10 mouse cellular contexts compared by ENCODE assay signal in genomic region chr9:116323871-116324721, GRCm38 (mm10).
DNase-seq lines count a peak whose midpoint lies in the region; ATAC-seq lines count a peak whose summit lies in the region.
"Had no signal": no experiment of that assay in that cellular context is flagged by ENCODE, and none has a peak within 500 bp of the region (broad histone marks: within the 10 kb centered on the region; RNA-seq: fewer than 3 reads in every experiment).

No protein-coding gene starts in this region.

- H3K9me3 ChIP-seq in heart, embryonic 15.5 days (replicated peaks) = no peaks in the 10 kb centered on the region
- no peaks in the 10 kb centered on the region for H3K9me3 ChIP-seq in forebrain, embryonic 12.5 days
- H3K9me3 ChIP-seq: midbrain, embryonic 10.5 days; neural tube, embryonic 15.5 days had no signal

- 73% methylated on average over 9 of the region's 9 CpGs for WGBS in heart, embryonic 15.5 days
- 87% methylated on average over 9 of the region's 9 CpGs for WGBS in forebrain, embryonic 12.5 days

- H3K9ac ChIP-seq in heart, embryonic 15.5 days = no peak overlapping the region
- H3K9ac ChIP-seq in forebrain, embryonic 12.5 days = no peak overlapping the region
- H3K9ac ChIP-seq: neural tube, embryonic 15.5 days had no signal

- H3K27ac ChIP-seq in heart, embryonic 15.5 days = peak overlapping the region; percentile 11
- no peak overlapping the region for H3K27ac ChIP-seq in forebrain, embryonic 12.5 days
- H3K27ac ChIP-seq: midbrain, embryonic 10.5 days; neural tube, embryonic 15.5 days had no signal

- H3K4me1 ChIP-seq in heart, embryonic 15.5 days (replicated peaks) = peaks cover 21% of the 10 kb centered on the region
- no peaks in the 10 kb centered on the region for H3K4me1 ChIP-seq in forebrain, embryonic 12.5 days

- H3K36me3 ChIP-seq in heart, embryonic 15.5 days = no peaks in the 10 kb centered on the region
- H3K36me3 ChIP-seq in forebrain, embryonic 12.5 days (replicated peaks) = no peaks in the 10 kb centered on the region
- H3K36me3 ChIP-seq: midbrain, embryonic 10.5 days; neural tube, embryonic 15.5 days had no signal

- H3K27me3 ChIP-seq in heart, embryonic 15.5 days = no peaks in the 10 kb centered on the region
- H3K27me3 ChIP-seq in forebrain, embryonic 12.5 days = no peaks in the 10 kb centered on the region
- H3K27me3 ChIP-seq: neural tube, embryonic 15.5 days had no signal

- no peak overlapping the region for H3K4me3 ChIP-seq in heart, embryonic 15.5 days
- H3K4me3 ChIP-seq in forebrain, embryonic 12.5 days (replicated peaks) = no peak overlapping the region
- H3K4me3 ChIP-seq: midbrain, embryonic 10.5 days; neural tube, embryonic 15.5 days had no signal

- DNase-seq in kidney, adult 18-20 months = peak; percentile 10
- no peak for DNase-seq in kidney, postnatal 4 days
- peak; percentile 70 to 74 for DNase-seq in heart, adult 18-20 months
- DNase-seq in lung, postnatal 4 days = peak; percentile 53 to 82
- no peak for DNase-seq in embryo, embryonic 11 days
- DNase-seq in left cerebral cortex, adult 11 months (ENCODE audit: low spot score) = no peak

- ATAC-seq in heart, embryonic 15.5 days (replicated peaks; ENCODE audit: insufficient number of reproducible peaks, insufficient read depth, low FRiP score, low read depth) = peak; percentile 70; the same call in 1 of the 2 replicates
- no peak for ATAC-seq in forebrain, embryonic 12.5 days (ENCODE audit: low FRiP score)

- no peak overlapping the region for H3K4me2 ChIP-seq in heart, embryonic 15.5 days
- H3K4me2 ChIP-seq in forebrain, embryonic 12.5 days = no peak overlapping the region
- H3K4me2 ChIP-seq: neural tube, embryonic 15.5 days had no signal

Comparison
In these comparisons a context has a peak if more than half of its experiments do, and no peak if none do; other contexts are left out.
1. DNase-seq: peak in kidney, adult 18-20 months (single experiment), heart, adult 18-20 months (2 of 2) and lung, postnatal 4 days (2 of 2); none in kidney, postnatal 4 days (0 of 2), embryo, embryonic 11 days (single experiment) and left cerebral cortex, adult 11 months (single experiment).